Mouse (Mus musculus) skeletal muscle tissue, adult 2 months (tissue): ENCODE results near the gene Gm28038.

Experiments
- DNase-seq: peaks from one replicate; pipeline ENCODE4 v3.0.0-alpha.2; 2012; ENCODE audit warnings: low read depth, low spot score

The Gm28038 gene

DNA sequence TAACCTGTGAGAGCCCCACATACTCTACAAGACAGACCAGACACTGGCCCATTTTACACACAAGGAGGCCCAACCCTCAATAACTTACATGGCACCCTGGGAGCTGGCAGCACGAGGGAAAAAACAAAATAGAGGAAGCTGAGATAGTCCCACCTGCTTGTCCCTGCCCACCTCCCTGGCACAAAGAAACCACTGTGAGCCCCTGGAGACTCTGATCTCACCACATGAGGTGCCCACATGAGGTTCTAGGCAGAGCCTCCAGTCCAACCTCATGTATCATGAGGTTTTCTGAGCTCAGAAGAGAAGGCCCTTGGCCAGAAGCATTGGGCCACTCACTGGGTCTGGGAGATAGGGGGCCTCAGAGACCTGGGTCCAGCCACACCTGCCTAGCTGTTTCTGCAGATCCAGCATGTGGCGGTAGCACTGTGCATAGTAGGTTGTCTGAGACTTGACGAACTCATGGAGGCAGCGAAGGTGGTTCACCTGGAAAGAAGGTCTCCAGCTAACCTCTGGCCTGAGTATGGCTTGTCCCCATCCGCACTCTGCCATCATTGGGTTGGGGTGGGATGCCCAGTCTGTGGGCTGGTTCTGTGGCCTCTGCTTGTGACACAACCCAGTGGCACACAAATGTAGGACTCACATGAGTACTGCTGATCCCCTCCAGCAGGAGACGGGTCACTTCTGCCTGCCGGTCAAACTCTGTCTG lies 65.3 kb downstream of the Gm28038 start:
- DNase-seq = no peak

DNA sequence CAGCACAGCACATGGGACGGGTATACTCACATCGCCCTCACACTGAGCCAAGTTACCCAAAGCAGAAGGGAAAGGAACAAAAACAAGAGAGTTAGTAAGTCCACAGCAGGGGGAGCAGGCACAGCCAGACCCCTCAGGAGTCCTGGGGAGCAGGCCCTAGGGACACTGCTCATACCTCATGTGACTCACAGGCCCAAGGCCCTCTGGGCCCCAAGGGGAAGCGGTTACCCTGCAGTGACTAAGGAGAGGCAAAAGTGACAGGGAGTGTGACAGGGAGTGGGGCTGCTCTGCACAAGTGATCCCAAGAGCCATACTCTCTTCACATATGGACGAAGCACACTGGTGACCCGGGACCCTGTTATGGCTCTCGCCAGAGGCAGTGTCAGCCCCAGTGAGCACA lies 68.4 kb downstream of the Gm28038 start:
- no peak for DNase-seq
